Mouse (Mus musculus): Measurements from ENCODE around the gene Ccdc17.

GRCm38 (mm10) chr4:116556561-116557305 lies 39.7 kb upstream of the Ccdc17 start:
- TF ChIP-seq CTCF (IDR thresholded peaks at IDR 0.05) (no peak; the same call in 1 of the 2 replicates), EP300 (IDR thresholded peaks at IDR 0.05) (no peak)
